Mouse (Mus musculus): Measurements from ENCODE around the gene Wasf2.
"Not testable (repeated sequence)": the region's sequence is repeated elsewhere in the genome, so short reads cannot be mapped to it uniquely, and the experiment has no call there.

Gene Wasf2

GRCm38 (mm10) chr4:133129931-133130889 is at the start of gene Wasf2:
Wasf2 (plus strand) TSS chr4:133130505.
- DNase-seq (ENCODE audit: low spot score): peak; percentile 84

GRCm38 (mm10) chr4:133080862-133081261 is 49.4 kb upstream of the Wasf2 start:
- no peak for DNase-seq (ENCODE audit: low spot score)

GRCm38 (mm10) chr4:133082216-133082773 is 48.0 kb upstream of the Wasf2 start:
- DNase-seq (ENCODE audit: low spot score): no peak

- no peak for DNase-seq (ENCODE audit: low spot score)
Observed at GRCm38 (mm10) chr4:133083991-133084861, 46.1 kb upstream of the Wasf2 start.

- DNase-seq (ENCODE audit: low spot score): peak; percentile 63
Observed at GRCm38 (mm10) chr4:133085011-133085782, 45.1 kb upstream of the Wasf2 start.

GRCm38 (mm10) chr4:133085783-133086342 is 44.4 kb upstream of the Wasf2 start:
- DNase-seq (ENCODE audit: low spot score): no peak

- no peak for DNase-seq (ENCODE audit: low spot score)
Observed at GRCm38 (mm10) chr4:133087177-133087714, 43.1 kb upstream of the Wasf2 start.

- no peak for DNase-seq (ENCODE audit: low spot score)
Observed at GRCm38 (mm10) chr4:133087835-133088234, 42.5 kb upstream of the Wasf2 start.

GRCm38 (mm10) chr4:133089319-133089718 is 41.0 kb upstream of the Wasf2 start:
- no peak for DNase-seq (ENCODE audit: low spot score)

GRCm38 (mm10) chr4:133089802-133090201 is 40.5 kb upstream of the Wasf2 start:
- no peak for DNase-seq (ENCODE audit: low spot score)

- DNase-seq (ENCODE audit: low spot score): no peak
Observed at GRCm38 (mm10) chr4:133090276-133090719, 40.0 kb upstream of the Wasf2 start.

GRCm38 (mm10) chr4:133090720-133091458 is 39.4 kb upstream of the Wasf2 start:
- no peak for DNase-seq (ENCODE audit: low spot score)

- DNase-seq (ENCODE audit: low spot score): no peak
Observed at GRCm38 (mm10) chr4:133091459-133091785, 38.9 kb upstream of the Wasf2 start.

- DNase-seq (ENCODE audit: low spot score): no peak
Observed at GRCm38 (mm10) chr4:133092453-133092901, 37.8 kb upstream of the Wasf2 start.

GRCm38 (mm10) chr4:133093056-133093455 is 37.2 kb upstream of the Wasf2 start:
- no peak for DNase-seq (ENCODE audit: low spot score)

GRCm38 (mm10) chr4:133093481-133094033 is 36.7 kb upstream of the Wasf2 start:
- no peak for DNase-seq (ENCODE audit: low spot score)

GRCm38 (mm10) chr4:133094255-133094654 is 36.0 kb upstream of the Wasf2 start:
- no peak for DNase-seq (ENCODE audit: low spot score)

GRCm38 (mm10) chr4:133094936-133095733 is 35.2 kb upstream of the Wasf2 start:
- DNase-seq (ENCODE audit: low spot score): no peak

- DNase-seq (ENCODE audit: low spot score): not testable (repeated sequence)
Observed at GRCm38 (mm10) chr4:133095734-133096065, 34.6 kb upstream of the Wasf2 start.

Data from left cerebral cortex, adult 11 months (tissue).